Mouse (Mus musculus) lung, postnatal 14 days (tissue): ENCODE results near the gene Mfsd11.

Experiments
- DNase-seq: peaks from one replicate; pipeline ENCODE4 v3.0.0; 2021

Gene Mfsd11

GRCm38 (mm10) chr11:116852291-116852890 is at the start of gene Mfsd11:
Gene Mfsd11, plus strand, starts transcription at chr11:116852440.
- DNase-seq: peak; percentile 84

GRCm38 (mm10) chr11:116802709-116803108 is 49.5 kb upstream of the Mfsd11 start:
- DNase-seq: no peak

- no peak for DNase-seq
Observed at GRCm38 (mm10) chr11:116806136-116807071, 45.8 kb upstream of the Mfsd11 start.

- DNase-seq: no peak
Observed at GRCm38 (mm10) chr11:116807116-116807515, 45.1 kb upstream of the Mfsd11 start.

- DNase-seq: no peak
Observed at GRCm38 (mm10) chr11:116807526-116807925, 44.7 kb upstream of the Mfsd11 start.

- peak; percentile 89 for DNase-seq
Observed at GRCm38 (mm10) chr11:116807938-116808606, 44.2 kb upstream of the Mfsd11 start.

GRCm38 (mm10) chr11:116808811-116809395 is 43.3 kb upstream of the Mfsd11 start:
- no peak for DNase-seq

GRCm38 (mm10) chr11:116809520-116809919 is 42.7 kb upstream of the Mfsd11 start:
- DNase-seq: no peak

- DNase-seq: no peak
Observed at GRCm38 (mm10) chr11:116810528-116810927, 41.7 kb upstream of the Mfsd11 start.

GRCm38 (mm10) chr11:116810983-116811901 is 41.0 kb upstream of the Mfsd11 start:
- DNase-seq: peak; percentile 71

- DNase-seq: no peak
Observed at GRCm38 (mm10) chr11:116812793-116813529, 39.3 kb upstream of the Mfsd11 start.

- DNase-seq: no peak
Observed at GRCm38 (mm10) chr11:116813610-116814009, 38.6 kb upstream of the Mfsd11 start.

- DNase-seq: peak; percentile 74
Observed at GRCm38 (mm10) chr11:116814076-116814883, 38.0 kb upstream of the Mfsd11 start.

GRCm38 (mm10) chr11:116814884-116815415 is 37.3 kb upstream of the Mfsd11 start:
- no peak for DNase-seq

- DNase-seq: peak; percentile 44
Observed at GRCm38 (mm10) chr11:116816769-116817168, 35.5 kb upstream of the Mfsd11 start.

- DNase-seq: no peak
Observed at GRCm38 (mm10) chr11:116817567-116817966, 34.7 kb upstream of the Mfsd11 start.

- DNase-seq: no peak
Observed at GRCm38 (mm10) chr11:116818722-116819121, 33.5 kb upstream of the Mfsd11 start.

GRCm38 (mm10) chr11:116819932-116820593 is 32.2 kb upstream of the Mfsd11 start:
- peak; percentile 58 for DNase-seq
